ENCODE assay signal across 8 mouse cellular contexts in genomic region chr7:16405516-16406351, GRCm38 (mm10). TPM values are rescaled to one million over a fixed set of nuclear protein-coding genes. Genes with fewer than 3 reads are reported as not detected.
DNase-seq lines count a peak whose midpoint lies in the region; ATAC-seq and TF ChIP-seq lines count a peak whose summit lies in the region.

No protein-coding gene starts in this region.

- no peak for TF ChIP-seq CTCF in cerebellum, adult 2 months (IDR thresholded peaks at IDR 0.05; ENCODE audit: borderline replicate concordance, insufficient read depth, low read depth, low read length)
- no peak for TF ChIP-seq CTCF in gastrocnemius, adult 2 months (IDR thresholded peaks at IDR 0.05)

- 31% methylated on average over 11 of the region's 11 CpGs for whole genome bisulfite sequencing in cerebellum, adult 2 months
- 66% methylated on average over 11 of the region's 11 CpGs for WGBS in hindbrain, embryonic 14.5 days

- no peak for ATAC-seq in hindbrain, embryonic 14.5 days (ENCODE audit: low FRiP score)

- TF ChIP-seq POLR2A in cerebellum, adult 2 months (IDR thresholded peaks at IDR 0.05; ENCODE audit: borderline replicate concordance, insufficient read depth, low read length), result no peak

- peak overlapping the region; percentile 86 for H3K4me2 ChIP-seq in hindbrain, embryonic 14.5 days (replicated peaks)

- peak; percentile 38 to 43 for DNase-seq in cerebellum, adult 2 months
- no peak for DNase-seq in cerebellum, adult 8-10 months
- peak; percentile 80 for DNase-seq in brain, adult 2 months (ENCODE audit: low read depth, low spot score)
- peak; percentile 78 for DNase-seq in gastrocnemius, adult 2 months
- no peak for DNase-seq in hindbrain, embryonic 14.5 days (ENCODE audit: low spot score)
- DNase-seq in left cerebral cortex, postnatal 14 days (ENCODE audit: low spot score in 2 of 2), result peak; percentile 26 to 72
- DNase-seq in spleen, postnatal 14 days (ENCODE audit: low spot score in 2 of 2), result peak; percentile 30 to 37

- H3K9ac ChIP-seq in hindbrain, embryonic 14.5 days, result peak overlapping the region; percentile 48

- no peaks in the 10 kb centered on the region for H3K27me3 ChIP-seq in cerebellum, adult 2 months (ENCODE audit: control insufficient read depth, insufficient read depth, low read length)
- no peaks in the 10 kb centered on the region for H3K27me3 ChIP-seq in hindbrain, embryonic 14.5 days (ENCODE audit: control insufficient read depth, insufficient read depth, low read length)
- no peaks in the 10 kb centered on the region for H3K27me3 ChIP-seq in megakaryocyte, embryonic 14.5 days (replicated peaks)

- H3K4me3 ChIP-seq in cerebellum, adult 2 months (replicated peaks; ENCODE audit: insufficient read depth, low read depth, low read length), result no peak overlapping the region
- peak overlapping the region; percentile 63 for H3K4me3 ChIP-seq in gastrocnemius, adult 2 months
- H3K4me3 ChIP-seq in hindbrain, embryonic 14.5 days (replicated peaks; ENCODE audit: low read length), result no peak overlapping the region
- H3K4me3 ChIP-seq in megakaryocyte, embryonic 14.5 days (replicated peaks), result peak overlapping the region; percentile 90

- intact Hi-C loops in gastrocnemius, adult 2 months (cut with DNase I), result no loop called here
- intact Hi-C loops in left cerebral cortex, postnatal 14 days (cut with DNase I), result no loop called here

- no peaks in the 10 kb centered on the region for H3K9me3 ChIP-seq in hindbrain, embryonic 14.5 days (ENCODE audit: control insufficient read depth, low read length)
- H3K9me3 ChIP-seq in megakaryocyte, embryonic 14.5 days, result no peaks in the 10 kb centered on the region

- peaks cover 25% of the 10 kb centered on the region for H3K4me1 ChIP-seq in cerebellum, adult 2 months (ENCODE audit: control insufficient read depth, insufficient read depth, low read length)
- H3K4me1 ChIP-seq in hindbrain, embryonic 14.5 days (replicated peaks; ENCODE audit: control insufficient read depth, insufficient read depth, low read length), result peaks cover 30% of the 10 kb centered on the region
- peaks cover 77% of the 10 kb centered on the region for H3K4me1 ChIP-seq in megakaryocyte, embryonic 14.5 days

- no peaks in the 10 kb centered on the region for H3K36me3 ChIP-seq in hindbrain, embryonic 14.5 days (replicated peaks; ENCODE audit: control insufficient read depth, insufficient read depth)
- H3K36me3 ChIP-seq in megakaryocyte, embryonic 14.5 days (replicated peaks; ENCODE audit: low read length), result peaks cover 61% of the 10 kb centered on the region

- peak overlapping the region; percentile 64 for H3K27ac ChIP-seq in cerebellum, adult 2 months (ENCODE audit: insufficient read depth, low read length)
- H3K27ac ChIP-seq in gastrocnemius, adult 2 months, result peak overlapping the region; percentile 100
- H3K27ac ChIP-seq in hindbrain, embryonic 14.5 days, result peak overlapping the region; percentile 71

RNA-seq across cellular contexts. Expression of gene Zc3h4, which starts 5.0 kb away (rescaled TPM):
- polyA plus RNA-seq in cerebellum, adult 2 months (2012; rRNA removed), result 42.0 and 50.2 TPM in 2 replicates
- 10 to 100 TPM; 29.9 to 32.0 TPM for total RNA-seq in gastrocnemius, adult 2 months (2021)
- polyA plus RNA-seq in hindbrain, embryonic 14.5 days (2014; fragmentation: Nextera tagmentation; extraction: Ambion mirVana), result 14.4 and 17.0 TPM in 2 replicates
- total RNA-seq in left cerebral cortex, postnatal 14 days (2021), result 10 to 100 TPM; 55.1 to 55.7 TPM
- polyA plus RNA-seq in megakaryocyte, embryonic 14.5 days (2012; ENCODE audit: insufficient read depth, low replicate concordance), result 59.1 and 96.9 TPM in 2 replicates

RNA-seq across cellular contexts. Expression of gene Sae1, which starts 18.1 kb away (rescaled TPM):
- 78.2 and 84.0 TPM in 2 replicates for polyA plus RNA-seq in cerebellum, adult 2 months (2012; rRNA removed)
- total RNA-seq in gastrocnemius, adult 2 months (2021), result 10 to 100 TPM; 21.6 to 34.8 TPM
- 224 and 245 TPM in 2 replicates for polyA plus RNA-seq in hindbrain, embryonic 14.5 days (2014; fragmentation: Nextera tagmentation; extraction: Ambion mirVana)
- 100 to 1,000 TPM; 103 to 108 TPM for total RNA-seq in left cerebral cortex, postnatal 14 days (2021)
- polyA plus RNA-seq in megakaryocyte, embryonic 14.5 days (2012; ENCODE audit: insufficient read depth, low replicate concordance), result 4.3 and 20.1 TPM in 2 replicates

RNA-seq across cellular contexts. Expression of gene Tmem160, which starts 46.8 kb away (rescaled TPM):
- 89.6 and 98.6 TPM in 2 replicates for polyA plus RNA-seq in cerebellum, adult 2 months (2012; rRNA removed)
- 10 to 100 TPM; 49.2 to 50.0 TPM for total RNA-seq in gastrocnemius, adult 2 months (2021)
- polyA plus RNA-seq in hindbrain, embryonic 14.5 days (2014; fragmentation: Nextera tagmentation; extraction: Ambion mirVana), result 64.3 and 75.4 TPM in 2 replicates
- total RNA-seq in left cerebral cortex, postnatal 14 days (2021), result 10 to 100 TPM; 90.4 to 90.8 TPM
- polyA plus RNA-seq in megakaryocyte, embryonic 14.5 days (2012; ENCODE audit: insufficient read depth, low replicate concordance), result 185 and 233 TPM in 2 replicates

Comparison
In these comparisons a context has a peak if more than half of its experiments do, and no peak if none do; other contexts are left out.
1. DNase-seq: peak in cerebellum, adult 2 months (2 of 2), brain, adult 2 months (single experiment), gastrocnemius, adult 2 months (single experiment), left cerebral cortex, postnatal 14 days (2 of 2) and spleen, postnatal 14 days (2 of 2); none in cerebellum, adult 8-10 months (single experiment) and hindbrain, embryonic 14.5 days (single experiment).
2. H3K4me3 ChIP-seq: peak in gastrocnemius, adult 2 months (single experiment) and megakaryocyte, embryonic 14.5 days (single experiment); none in cerebellum, adult 2 months (single experiment) and hindbrain, embryonic 14.5 days (single experiment).
3. Peak in every context shown above with its lines, with median percentiles within 50 percentile points of each other: H3K27ac ChIP-seq.